Mouse (Mus musculus): ENCODE measurements at regions not wholly inside any gene's neighbourhood (a gene's known extent, or its start where the extent isn't known, plus 50 kb on each side); places are given as distances from the start of the nearest gene placed in this dataset.

DNA sequence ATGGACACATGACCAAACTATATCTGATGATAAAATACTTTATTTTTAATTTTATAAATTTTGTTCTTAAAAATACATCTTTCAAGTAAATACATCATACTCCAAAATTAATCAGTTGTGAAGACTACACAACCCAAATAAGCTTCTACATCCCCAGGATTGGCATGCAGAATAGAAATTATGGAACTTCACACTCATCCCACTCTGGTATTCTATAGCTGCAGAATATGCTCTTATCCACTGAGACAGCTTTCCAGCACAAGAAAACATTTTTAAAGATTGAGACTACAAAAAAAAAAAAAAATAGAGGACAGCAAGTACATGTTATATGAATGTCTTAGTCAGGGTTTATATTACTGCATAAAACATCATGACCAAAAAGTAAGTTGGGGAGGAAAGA is 94.4 kb downstream of the Gm11232 start:
- DNase-seq (ENCODE audit: low spot score in 2 of 2): no peak

DNA sequence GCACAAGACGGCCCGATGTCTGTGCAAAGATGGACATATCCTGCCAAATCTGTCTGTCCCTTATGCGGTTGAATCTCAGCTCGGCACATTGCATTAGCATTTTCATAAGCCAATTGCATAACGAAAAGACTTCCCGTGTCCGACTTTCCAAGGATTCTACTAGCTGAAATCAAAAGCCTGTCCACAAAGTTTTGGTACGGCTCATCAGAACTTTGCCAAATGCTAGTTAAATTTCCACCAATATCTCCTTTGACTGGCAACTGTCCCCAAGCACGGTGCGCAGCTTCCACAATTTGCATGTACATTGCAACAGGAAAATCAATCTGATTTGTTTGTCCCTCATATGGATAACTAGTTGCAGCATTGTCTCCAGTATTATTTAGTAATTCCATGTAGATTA is 117.2 kb downstream of the Gm11232 start:
- no peak for DNase-seq (ENCODE audit: low spot score in 2 of 2)

DNA sequence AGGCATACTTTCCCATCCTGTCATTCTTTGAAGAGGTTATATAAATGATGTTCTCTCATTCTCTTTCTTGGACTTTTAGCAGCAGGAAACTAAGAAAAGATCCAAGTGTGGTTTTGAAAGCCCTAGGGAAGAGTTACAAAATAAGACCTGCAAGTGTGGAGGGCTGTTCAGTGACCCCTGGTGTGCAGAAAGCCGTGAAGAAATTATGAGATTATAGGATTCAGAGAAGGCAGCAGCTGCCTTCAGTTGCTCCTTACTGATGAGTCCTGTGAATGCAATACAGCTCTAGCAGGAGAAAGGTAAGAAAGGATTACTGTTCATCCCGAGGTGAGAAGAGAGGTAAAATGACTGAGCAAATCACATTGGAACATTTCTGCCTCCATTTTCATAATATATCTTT is 130.7 kb downstream of the Gm11232 start:
- no peak for DNase-seq (ENCODE audit: low spot score in 2 of 2)

DNA sequence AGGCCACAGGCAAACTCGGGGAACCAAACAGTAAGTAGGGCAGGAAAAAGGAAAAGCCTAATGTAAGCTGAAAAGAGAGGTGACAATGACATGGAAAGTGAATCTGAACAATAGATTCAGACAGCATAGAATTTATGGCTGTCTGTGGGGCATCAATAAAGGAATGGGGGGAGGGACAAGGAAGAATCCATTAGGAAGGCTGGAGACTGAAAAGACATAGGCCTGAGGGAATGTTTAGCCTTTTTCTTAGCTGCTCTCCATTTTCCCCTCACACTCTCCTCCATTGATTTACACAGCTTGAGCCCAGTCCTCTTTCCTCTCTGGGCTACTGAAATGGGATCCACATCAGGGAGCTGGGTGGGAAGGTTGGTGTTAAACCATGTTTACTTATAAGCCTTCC is 131.1 kb downstream of the Gm11232 start:
- no peak for DNase-seq (ENCODE audit: low spot score in 2 of 2)

DNA sequence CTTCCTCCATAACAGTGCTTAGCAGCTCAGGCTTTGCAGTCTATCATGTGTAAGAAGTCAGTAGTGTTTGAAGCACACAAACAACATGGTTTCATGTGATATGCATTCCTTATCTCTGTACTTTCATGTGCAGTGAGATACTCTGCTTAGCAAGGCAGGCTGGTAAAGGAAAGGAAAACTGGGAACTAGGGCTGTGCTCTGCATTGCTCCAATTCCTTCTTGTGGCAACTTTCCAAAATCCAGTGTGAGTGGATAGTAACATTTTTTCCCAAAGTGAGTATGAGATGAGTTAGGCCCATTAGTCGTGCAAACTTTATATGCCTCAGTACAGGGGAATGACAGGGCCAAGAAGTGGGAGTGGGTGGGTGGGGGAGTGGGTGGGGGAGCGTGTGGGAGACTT is 133.0 kb downstream of the Gm11232 start:
- DNase-seq (ENCODE audit: low spot score in 2 of 2): no peak

DNA sequence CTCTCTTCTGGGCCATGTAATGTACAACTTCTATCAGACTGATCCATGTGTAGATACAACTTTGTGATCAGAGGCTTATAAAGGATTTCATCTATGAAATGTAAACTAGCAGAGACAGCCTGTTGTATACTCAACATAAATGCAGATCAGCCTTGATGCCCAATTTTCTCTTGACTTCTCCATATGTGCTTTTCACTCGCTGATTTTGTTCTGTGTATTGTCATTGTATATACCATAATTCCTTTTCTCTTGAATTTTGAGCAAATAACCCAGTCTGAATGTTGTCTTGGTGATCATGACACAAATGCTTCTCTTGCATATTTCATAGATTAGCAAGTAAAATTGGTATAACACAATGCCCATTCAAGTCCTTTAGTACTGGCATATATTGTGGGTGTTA is 144.0 kb downstream of the Gm11232 start:
- DNase-seq (ENCODE audit: low spot score in 2 of 2): no peak

DNA sequence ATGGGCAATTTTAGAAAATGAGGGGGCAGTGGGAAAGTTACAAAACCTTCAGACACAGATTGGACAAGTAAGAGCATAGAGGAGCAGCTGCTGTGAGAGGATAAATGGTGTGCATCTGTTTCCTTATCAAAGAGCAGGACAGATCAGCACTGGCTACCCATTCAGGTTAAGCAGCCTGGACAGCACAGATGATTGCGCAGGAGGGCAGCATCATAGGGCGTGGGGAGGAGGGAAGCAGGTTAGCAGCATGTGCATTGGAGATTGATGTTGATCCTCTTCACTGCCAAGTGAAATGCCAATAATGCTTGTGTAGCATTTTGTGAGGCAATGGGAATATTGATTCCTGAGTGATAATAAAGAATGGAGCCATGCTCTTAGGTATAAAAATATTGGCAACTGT is 171.9 kb downstream of the Gm11232 start:
- DNase-seq (ENCODE audit: low spot score in 2 of 2): no peak

DNA sequence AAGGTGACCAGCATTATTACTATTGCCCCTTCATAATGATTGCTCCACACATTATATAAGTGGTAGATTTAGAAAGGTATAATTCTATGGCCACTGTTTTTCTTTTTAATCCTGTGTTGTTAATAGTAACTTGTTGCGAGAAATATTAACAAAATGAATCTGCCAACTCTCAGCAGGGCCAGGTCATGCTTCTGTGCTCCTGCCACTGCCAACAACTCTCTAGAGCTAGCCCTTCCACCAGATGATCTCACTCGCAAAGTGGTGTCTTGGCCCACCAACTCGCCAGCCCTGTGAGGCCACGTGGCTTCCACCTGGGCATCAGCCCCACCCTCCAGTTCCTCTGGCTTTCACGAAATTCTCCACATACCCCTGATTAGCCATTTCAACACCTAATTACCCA is 197.1 kb downstream of the Gm11232 start:
- DNase-seq (ENCODE audit: low spot score in 2 of 2): no peak

DNA sequence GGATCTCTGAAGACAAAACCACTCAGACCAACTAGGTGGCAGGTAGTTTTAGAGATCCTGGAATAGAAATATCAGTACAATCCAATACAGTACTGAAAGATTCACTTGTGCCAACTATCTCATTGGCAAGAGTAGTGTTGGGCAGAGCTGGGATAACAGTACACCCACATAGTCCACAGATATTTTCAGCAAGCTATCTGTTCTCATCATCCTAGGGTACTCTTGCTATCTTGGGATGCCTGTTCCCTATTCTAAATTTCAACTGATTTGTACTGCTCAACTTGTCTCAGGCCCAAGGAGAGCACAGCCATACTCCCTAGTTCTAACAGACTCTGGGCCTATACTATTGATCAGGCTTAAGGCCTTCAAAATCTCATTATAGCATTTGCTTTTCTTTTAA is 218.6 kb downstream of the Gm11232 start:
- DNase-seq (ENCODE audit: low spot score in 2 of 2): no peak

DNA sequence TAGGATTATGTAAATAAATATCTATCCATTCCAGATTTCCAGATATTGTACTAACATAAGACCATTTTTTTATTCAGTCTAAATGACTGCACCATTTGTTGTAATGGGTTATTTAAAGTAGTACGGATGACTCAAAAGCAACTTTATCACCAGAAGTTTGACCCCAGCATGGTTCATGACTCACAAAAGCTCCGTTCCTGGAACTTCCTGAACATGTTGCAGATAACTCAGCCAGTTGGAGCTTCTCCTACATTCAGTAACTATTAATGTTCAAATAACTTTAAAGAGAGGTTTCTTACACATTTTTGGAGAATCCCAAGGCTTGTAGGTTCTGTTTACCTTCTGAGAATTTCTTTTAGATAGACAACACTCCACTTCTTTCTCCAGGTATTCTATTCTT is 219.8 kb downstream of the Gm11232 start:
- DNase-seq (ENCODE audit: low spot score in 2 of 2): no peak

DNA sequence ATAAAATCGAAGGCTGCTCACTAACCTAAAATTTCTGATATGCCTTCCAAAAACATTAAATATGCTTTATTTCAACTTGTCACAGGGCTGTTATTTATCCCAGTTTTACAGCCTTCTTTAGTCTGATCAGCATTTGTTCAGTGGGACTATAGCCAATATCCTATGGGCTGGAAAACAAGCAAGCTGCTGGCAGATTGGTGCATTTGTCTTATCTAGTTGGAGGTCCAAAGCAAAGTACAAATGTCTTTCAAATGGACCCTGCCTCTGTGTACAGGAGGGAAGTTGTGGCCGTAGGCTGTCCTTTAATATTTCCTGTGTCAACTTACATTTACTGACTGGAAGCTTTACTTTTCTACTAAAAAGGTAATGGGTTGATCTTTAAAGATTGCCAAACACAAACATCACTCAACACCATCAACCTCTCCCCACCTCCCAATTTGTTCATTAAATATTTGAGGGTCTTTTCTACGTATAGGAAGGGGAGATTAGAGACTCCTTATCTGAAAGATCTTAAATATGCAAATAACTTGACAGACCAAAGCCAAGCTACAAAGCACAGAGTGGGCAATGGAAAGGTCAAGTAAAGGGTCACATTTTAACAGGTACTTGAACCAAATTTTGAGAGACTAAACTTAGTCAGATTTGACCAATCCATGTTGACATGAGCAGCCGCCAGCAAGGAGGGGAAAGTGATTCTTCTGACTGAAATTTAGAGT is 233.4 kb downstream of the Gm11232 start:
- DNase-seq (ENCODE audit: low spot score in 2 of 2): no peak

DNA sequence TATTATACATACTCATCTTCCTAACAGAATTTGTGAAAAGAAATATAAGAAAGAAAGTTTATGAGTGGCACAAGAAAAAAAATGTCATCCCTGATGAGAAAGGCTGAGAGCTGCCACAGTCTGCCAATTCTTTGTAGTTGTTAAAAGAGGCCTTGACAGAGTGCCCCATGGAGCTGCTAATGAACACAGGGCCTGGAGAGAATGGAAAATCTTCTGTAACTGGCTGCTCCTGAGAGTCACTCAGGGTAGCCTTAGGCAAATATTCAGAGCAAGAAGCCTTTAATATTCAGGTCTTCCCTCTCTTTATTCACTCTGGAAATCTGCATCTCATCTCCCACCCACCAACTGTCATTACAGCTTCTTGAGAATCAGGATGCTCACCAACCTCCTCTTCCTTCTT is 237.0 kb downstream of the Gm11232 start:
- DNase-seq (ENCODE audit: low spot score in 2 of 2): no peak

DNA sequence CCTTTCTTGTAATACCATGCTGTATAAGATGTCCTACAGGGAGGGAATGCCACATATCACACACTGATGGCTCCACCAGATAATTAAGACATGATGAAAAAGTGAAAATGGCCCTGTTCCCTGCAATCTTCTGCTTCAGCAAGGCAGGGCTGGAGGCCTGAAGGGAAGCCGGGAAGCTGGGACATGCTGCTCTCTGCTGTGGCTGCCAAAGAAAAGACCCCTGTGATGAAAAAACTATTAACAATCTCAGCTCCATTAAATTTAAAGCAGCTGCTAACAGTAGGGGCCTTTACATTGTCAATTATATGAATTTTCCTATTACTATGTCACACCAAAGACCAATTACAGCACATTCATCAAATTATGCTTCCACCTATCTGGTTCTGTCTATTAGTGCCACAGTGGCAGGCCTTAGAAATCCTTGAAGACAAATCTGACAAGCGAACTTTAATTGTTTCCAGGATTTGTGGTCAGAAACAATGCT is 239.8 kb downstream of the Gm11232 start:
- no peak for DNase-seq (ENCODE audit: low spot score in 2 of 2)

DNA sequence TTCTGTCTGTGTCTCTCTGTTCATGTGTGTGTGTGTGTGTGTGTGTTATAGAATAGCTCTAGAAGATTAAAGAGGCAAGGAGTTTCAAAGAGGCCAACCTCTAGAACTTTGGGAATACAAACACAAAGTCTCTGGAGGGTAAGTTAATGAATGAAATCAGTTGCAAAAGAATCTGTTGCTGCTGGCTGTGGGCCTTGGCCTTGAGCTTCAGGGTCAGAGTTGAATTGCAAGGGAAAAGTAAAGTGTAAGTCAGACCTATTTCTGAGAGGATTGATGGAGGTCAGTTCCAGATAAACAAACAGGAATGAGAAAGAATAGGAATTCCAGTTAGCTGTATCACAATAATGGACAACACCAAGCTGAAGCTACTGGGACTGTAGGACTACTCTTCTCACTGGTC is 250.9 kb downstream of the Gm11232 start:
- no peak for DNase-seq (ENCODE audit: low spot score in 2 of 2)

DNA sequence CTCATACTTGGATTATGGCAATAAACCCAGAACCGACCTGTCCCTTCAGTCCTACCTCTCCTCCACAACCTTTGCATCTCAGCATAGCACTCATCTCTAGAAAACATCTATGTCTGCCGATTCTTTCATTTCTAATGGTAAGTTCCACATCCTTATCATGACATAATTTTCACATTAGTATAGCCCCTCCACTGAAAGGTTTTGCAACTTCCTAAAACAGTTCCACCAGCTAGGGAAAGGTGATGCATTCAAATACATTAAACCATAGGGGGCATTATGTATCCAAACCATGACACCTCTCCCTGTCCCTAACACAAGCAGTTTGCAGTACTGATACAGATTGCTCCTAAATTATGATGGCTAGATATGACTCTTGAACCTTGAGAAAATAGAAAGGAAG is 268.0 kb downstream of the Gm11232 start:
- no peak for DNase-seq (ENCODE audit: low spot score in 2 of 2)

DNA sequence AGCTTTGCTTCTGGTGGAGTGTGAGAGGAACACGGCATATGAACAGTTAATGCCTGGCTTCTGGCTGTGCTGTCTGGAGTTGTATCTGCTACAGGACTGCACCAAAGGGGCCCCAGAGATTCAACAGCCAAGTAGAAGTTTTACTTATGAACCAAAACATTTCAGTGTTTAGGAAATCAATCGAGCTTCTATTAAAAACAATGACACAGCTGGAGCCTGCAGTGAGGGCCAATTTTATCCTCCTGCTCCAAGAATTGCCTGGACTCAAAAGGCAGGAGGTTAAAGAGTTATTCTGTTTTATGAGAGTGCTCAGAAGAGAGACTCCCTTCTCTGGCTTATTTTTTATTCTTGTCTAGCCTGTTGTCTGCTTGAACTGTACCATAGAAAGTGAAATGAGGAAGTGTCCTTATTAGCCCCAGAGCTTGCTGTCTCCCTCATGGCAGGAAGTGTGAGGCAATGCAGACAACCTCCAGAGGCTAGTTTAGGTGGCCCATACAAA is 269.1 kb downstream of the Gm11232 start:
- peak in 1 of 2 experiments; percentile 12 for DNase-seq (ENCODE audit: low spot score in 2 of 2)

DNA sequence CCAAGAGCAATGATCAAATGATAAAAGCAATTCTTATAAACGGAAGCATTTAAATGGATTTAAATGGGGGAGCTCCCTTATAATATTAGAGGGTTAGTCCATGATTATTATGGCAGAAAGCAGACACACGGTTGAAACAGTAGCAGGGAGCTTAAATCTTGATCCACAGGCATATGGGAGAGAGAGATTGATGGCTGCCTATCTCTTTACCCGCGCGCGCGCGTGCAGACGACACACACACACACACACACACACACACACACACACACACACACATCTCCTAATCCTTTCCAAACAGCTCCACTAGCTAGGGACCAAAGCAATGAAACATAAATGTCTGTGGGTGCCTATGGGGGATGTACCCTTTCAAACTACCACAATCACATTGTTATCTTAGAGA is 269.7 kb downstream of the Gm11232 start:
- no peak for DNase-seq (ENCODE audit: low spot score in 2 of 2)

DNA sequence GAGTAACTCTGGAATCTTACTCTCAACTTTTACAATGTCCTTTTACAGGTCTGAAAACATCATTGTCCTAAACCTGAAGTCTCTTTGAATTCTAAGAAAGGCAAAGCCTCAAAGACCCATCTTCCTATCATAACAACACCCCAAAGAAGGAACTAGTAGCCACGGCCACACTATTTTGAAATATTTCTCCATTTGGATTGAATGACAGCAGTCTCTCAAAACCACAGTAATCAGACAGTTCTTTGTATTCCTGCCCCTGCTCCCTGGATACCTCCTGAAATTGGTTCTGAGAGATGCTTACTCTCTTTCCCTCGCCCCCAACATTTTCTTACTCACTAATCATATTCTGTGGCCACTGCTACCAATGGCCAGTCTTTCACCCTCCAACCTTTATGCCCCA is 276.8 kb downstream of the Gm11232 start:
- no peak for DNase-seq (ENCODE audit: low spot score in 2 of 2)

DNA sequence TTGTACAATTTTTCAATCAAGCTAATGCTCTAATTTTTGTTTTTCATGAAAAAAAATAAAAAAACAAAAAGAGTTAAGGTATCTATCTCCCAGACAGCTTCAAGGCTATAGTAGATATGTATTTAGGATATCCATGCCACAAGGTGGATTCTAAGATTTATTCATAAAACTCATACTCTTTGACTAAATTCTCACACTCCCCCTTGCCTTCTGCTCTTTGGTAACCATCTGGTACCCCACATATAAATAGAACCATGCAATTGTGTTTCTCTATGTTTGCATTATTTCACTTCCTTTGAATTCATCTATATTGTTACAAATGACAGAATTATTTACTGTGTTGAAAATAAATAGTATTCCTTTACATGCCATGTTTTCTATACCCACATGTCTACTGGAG is 287.2 kb downstream of the Gm11232 start:
- no peak for DNase-seq (ENCODE audit: low spot score in 2 of 2)

DNA sequence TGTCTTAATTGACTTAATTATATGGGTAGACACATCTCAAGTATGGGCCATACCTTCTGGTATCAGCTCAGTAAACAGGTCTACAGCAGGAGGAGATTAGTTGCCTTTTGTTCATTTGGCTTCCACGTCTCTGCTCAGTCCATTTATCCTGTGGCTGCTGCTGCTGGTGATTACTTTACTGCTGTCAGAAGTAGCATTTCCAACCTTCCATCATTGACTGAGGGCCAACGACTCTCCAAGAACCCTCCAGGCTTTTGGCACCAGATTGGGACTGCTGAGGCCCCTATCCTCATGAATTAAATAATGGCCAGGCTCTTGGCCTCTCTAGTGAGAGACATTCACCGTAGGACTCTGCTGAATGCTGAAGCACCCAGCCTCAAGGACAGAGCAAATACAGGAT is 303.0 kb downstream of the Gm11232 start:
- no peak for DNase-seq (ENCODE audit: low spot score in 2 of 2)

DNA sequence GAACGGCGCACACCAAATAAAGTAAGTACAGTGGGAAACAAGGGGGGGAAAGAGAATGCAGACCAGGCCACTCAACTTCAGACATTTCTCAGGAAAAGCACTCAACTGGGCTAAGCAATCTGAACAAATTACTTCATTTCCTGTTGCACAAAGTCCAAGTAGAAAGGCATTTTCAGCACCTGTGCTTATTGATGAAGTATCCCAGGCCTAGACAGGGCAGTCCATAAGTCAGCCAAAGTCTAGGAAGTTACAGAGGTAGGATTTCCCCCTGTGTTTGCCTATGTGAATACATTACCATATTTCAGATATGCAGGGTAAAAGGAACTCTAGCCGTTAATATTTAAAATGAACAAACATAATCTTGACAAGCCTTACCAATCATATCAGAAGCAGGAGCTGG is 304.3 kb downstream of the Gm11232 start:
- no peak for DNase-seq (ENCODE audit: low spot score in 2 of 2)

DNA sequence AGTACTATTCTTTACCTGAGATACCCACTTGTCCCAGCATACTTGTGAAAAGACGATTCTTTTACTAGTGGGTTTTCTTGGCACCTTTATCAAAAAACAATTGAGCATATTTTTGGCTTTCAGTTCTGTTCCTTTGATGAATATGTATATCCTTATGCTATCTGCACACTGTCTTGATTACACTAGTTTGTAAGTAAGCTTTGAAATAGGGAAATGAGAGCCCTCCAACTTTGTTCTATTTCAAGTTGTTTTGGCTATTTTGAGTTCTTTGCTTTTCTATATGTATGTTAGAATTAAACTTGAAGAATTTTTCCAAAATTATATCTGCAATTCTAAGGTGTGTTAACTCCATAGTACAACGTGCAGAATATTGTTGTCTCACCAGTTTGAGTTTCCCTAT is 311.3 kb downstream of the Gm11232 start:
- no peak for DNase-seq (ENCODE audit: low spot score in 2 of 2)

DNA sequence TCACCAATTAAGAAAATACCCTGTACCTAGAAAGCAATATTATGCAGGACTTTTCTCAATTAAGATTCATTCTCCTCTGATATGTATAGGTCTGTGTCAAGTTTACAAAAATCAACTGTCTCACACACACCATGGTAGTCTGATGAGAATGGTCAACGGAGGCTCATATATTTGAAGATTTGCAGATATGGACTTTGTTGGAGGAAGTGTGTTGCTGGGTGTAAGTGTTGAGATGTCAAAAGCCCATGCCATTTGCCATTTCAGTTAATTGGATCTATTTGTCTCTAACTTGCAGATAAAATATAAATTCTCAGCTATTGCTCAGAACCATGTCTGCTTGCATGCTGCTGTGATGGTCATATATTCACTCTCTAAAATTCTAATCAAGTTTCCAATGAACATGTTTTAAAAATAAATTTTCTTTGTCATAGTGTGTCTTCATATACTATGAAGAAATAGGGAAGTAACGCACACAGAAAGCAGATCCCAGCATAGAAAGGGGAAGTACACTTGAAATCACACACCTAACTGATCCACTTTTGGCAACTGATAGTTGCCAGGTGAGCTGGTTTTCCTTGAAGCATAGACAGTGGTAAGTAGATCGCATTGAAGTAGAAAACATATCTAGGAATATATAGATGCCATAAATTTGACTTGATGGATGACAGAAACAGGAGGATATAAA is 326.4 kb downstream of the Gm11232 start:
- no peak for DNase-seq (ENCODE audit: low spot score in 2 of 2)
